Mouse (Mus musculus) midbrain, embryonic 13.5 days (tissue): ENCODE results near the gene Kdm1b. TPM values are rescaled to one million over a fixed set of nuclear protein-coding genes. Genes with fewer than 3 reads are reported as not detected.

Experiments used
- ATAC-seq: fragments of 200-750 bp; cut with Nextera tagmentation; 2 replicates; pipeline ENCODE4 v1.8.0; 2017; ENCODE audit warnings: mild to moderate bottlenecking, moderate TSS enrichment, moderate library complexity
- H3K27ac ChIP-seq: fragments of 300-500 bp; sonication (generic); 2 replicates; pipeline ENCODE4 v1.5.1; 2015; ENCODE audit warnings: inconsistent platforms, mild to moderate bottlenecking, moderate library complexity
- H3K27me3 ChIP-seq: fragments of 300-500 bp; sonication (generic); 2 replicates; pipeline ENCODE4 v1.6.1; 2015; ENCODE audit warnings: mild to moderate bottlenecking, inconsistent platforms
- H3K36me3 ChIP-seq: fragments of 300-500 bp; sonication (generic); 2 replicates; pipeline ENCODE4 v1.6.1; 2015; ENCODE audit warnings: mild to moderate bottlenecking, inconsistent platforms
- H3K4me1 ChIP-seq: fragments of 300-500 bp; sonication (generic); replicated peaks from 2 replicates; pipeline ENCODE4 v1.6.1; 2015; ENCODE audit warnings: inconsistent platforms
- H3K4me2 ChIP-seq: fragments of 300-500 bp; sonication (generic); replicated peaks from 2 replicates; pipeline ENCODE4 v1.6.1; 2015; ENCODE audit warnings: moderate library complexity, mild to moderate bottlenecking, inconsistent platforms
- H3K4me3 ChIP-seq: fragments of 300-500 bp; sonication (generic); replicated peaks from 2 replicates; pipeline ENCODE4 v1.5.1; 2015; ENCODE audit warnings: mild to moderate bottlenecking, inconsistent platforms
- H3K9ac ChIP-seq: fragments of 300-500 bp; sonication (generic); replicated peaks from 2 replicates; pipeline ENCODE4 v1.6.1; 2015; ENCODE audit warnings: mild to moderate bottlenecking, inconsistent platforms
- H3K9me3 ChIP-seq: fragments of 300-500 bp; sonication (generic); 2 replicates; pipeline ENCODE4 v1.6.1; 2016; ENCODE audit warnings: mild to moderate bottlenecking, inconsistent platforms
- WGBS: fragments of 180-500 bp; shearing (Covaris S2); methylation state at CpG from one replicate; pipeline ENCODE4 v1.1.7; 2015; 5-methylcytosine and 5-hydroxymethylcytosine counted together
- polyA plus RNA-seq: library from polyadenylated mRNA; unstranded; fragments of >200 nt; fragmentation: Nextera tagmentation; extraction: Ambion mirVana; gene quantifications from 2 replicates; pipeline ENCODE4 v1.2.1, GENCODE M21; 2015

Gene Kdm1b
- polyA plus RNA-seq, 1 experiment from 2014 or later: 22.3 TPM

- H3K4me2 ChIP-seq: no peak overlapping the region
- no peaks in the 10 kb centered on the region for H3K27me3 ChIP-seq
- no peaks in the 10 kb centered on the region for H3K4me1 ChIP-seq
- no peak overlapping the region for H3K27ac ChIP-seq
- no peak overlapping the region for H3K4me3 ChIP-seq
- H3K9ac ChIP-seq: no peak overlapping the region
- ATAC-seq: no peak
- no peaks in the 10 kb centered on the region for H3K9me3 ChIP-seq
- WGBS: 96% methylated on average over 10 of the region's 10 CpGs
- H3K36me3 ChIP-seq: peaks cover 84% of the 10 kb centered on the region
These were observed 23.2 kb downstream of the Kdm1b start for GRCm38 (mm10) chr13:47066516-47066915.

GRCm38 (mm10) chr13:47067001-47067400 is 23.7 kb downstream of the Kdm1b start:
- 93% methylated on average over 6 of the region's 6 CpGs for WGBS
- H3K9me3 ChIP-seq: no peaks in the 10 kb centered on the region
- H3K27me3 ChIP-seq: no peaks in the 10 kb centered on the region
- H3K4me1 ChIP-seq: no peaks in the 10 kb centered on the region
- no peak for ATAC-seq
- no peak overlapping the region for H3K4me2 ChIP-seq
- H3K4me3 ChIP-seq: no peak overlapping the region
- H3K27ac ChIP-seq: no peak overlapping the region
- H3K36me3 ChIP-seq: peaks cover 84% of the 10 kb centered on the region
- H3K9ac ChIP-seq: no peak overlapping the region

GRCm38 (mm10) chr13:47070329-47071080 is 27.2 kb downstream of the Kdm1b start:
- no peaks in the 10 kb centered on the region for H3K27me3 ChIP-seq
- no peak for ATAC-seq
- H3K4me3 ChIP-seq: no peak overlapping the region
- H3K36me3 ChIP-seq: peaks cover 89% of the 10 kb centered on the region
- no peak overlapping the region for H3K9ac ChIP-seq
- H3K9me3 ChIP-seq: no peaks in the 10 kb centered on the region
- WGBS: 90% methylated on average over 15 of the region's 15 CpGs
- H3K27ac ChIP-seq: no peak overlapping the region
- H3K4me2 ChIP-seq: no peak overlapping the region
- H3K4me1 ChIP-seq: no peaks in the 10 kb centered on the region

DNA sequence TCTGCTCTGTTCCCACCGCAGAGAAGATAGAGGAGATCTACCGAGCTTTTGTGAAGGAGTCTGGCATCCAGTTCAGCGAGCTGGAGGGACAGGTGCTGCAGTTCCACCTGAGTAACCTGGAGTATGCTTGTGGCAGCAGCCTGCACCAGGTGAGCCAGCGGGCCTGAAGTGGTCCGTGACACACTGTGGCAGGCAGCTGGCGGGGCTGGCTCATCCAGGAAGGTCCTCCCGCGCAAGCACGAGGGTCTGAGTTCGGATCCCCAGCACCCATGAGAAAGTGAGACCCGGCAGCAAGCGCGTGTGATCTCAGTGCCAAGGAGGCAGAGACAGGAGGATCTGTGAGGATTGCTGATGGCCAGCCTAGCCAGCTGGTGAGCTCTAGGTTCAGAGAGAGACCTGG is 28.6 kb downstream of the Kdm1b start:
- WGBS: 95% methylated on average over 13 of the region's 13 CpGs
- Histone ChIP-seq H3K36me3 (peaks cover 87% of the 10 kb centered on the region), H3K9me3 (no peaks in the 10 kb centered on the region), H3K27ac (no peak overlapping the region), H3K27me3 (no peaks in the 10 kb centered on the region), H3K4me3 (no peak overlapping the region), H3K4me2 (no peak overlapping the region), H3K9ac (no peak overlapping the region), H3K4me1 (no peaks in the 10 kb centered on the region)
- ATAC-seq: no peak

- no peak for ATAC-seq
- H3K27ac ChIP-seq: no peak overlapping the region
- H3K36me3 ChIP-seq: peaks cover 88% of the 10 kb centered on the region
These were observed 29.2 kb downstream of the Kdm1b start for GRCm38 (mm10) chr13:47072484-47072883.

DNA sequence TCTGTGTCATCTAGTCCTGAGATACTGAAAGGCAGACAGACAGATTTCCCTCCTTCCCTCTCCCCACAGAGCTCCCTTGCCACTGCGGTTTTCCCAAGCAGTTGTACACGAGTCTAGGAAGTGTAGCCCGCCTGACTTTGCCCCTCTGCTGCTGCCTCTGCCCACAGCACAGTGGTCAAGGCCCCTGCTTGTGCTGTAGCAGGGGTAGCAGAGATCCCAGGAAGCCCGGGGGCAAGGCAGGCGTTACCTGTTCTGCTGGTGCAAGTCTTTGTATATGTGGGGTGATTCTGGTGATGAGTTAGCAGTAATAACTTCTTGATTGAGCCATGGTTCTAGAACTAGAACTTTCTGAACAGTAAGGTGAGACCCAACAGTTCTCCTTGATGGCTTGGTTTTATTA is 32.9 kb downstream of the Kdm1b start:
- Histone ChIP-seq H3K4me1 (no peaks in the 10 kb centered on the region), H3K9me3 (0 out of 2 replicates have a peak, but pooled peaks cover 4% of the 10 kb centered on the region), H3K27ac (no peak overlapping the region), H3K4me2 (no peak overlapping the region), H3K36me3 (peaks cover 94% of the 10 kb centered on the region), H3K9ac (no peak overlapping the region), H3K27me3 (no peaks in the 10 kb centered on the region), H3K4me3 (no peak overlapping the region)
- no peak for ATAC-seq
- 85% methylated on average over 5 of the region's 5 CpGs for WGBS

More at GRCm38 (mm10) chr13:47072484-47072883, 29.2 kb downstream of the Kdm1b start:
- WGBS: 93% methylated on average over 5 of the region's 5 CpGs
- Histone ChIP-seq H3K27me3 (no peaks in the 10 kb centered on the region), H3K4me1 (no peaks in the 10 kb centered on the region), H3K4me2 (no peak overlapping the region), H3K9me3 (no peaks in the 10 kb centered on the region), H3K4me3 (no peak overlapping the region), H3K9ac (no peak overlapping the region)

DNA sequence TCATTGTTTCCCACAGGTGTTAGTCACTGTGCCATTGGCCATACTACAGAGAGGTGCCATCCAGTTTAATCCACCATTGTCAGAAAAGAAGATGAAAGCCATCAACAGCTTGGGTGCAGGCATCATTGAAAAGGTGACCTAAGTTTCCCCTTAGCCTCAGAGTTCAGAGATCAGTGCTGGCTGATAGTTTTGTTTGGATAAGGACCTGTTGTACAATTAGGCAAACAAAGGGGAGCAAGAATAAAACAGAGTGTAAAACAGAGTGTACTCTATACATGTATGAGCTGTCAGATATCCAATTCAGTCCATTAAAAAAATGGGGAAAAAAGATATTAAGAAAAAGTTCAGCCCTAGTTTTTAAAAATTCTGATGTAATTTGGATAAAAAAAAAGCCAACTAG is 34.1 kb downstream of the Kdm1b start:
- H3K36me3 ChIP-seq: peaks cover 95% of the 10 kb centered on the region
- H3K9me3 ChIP-seq: 0 out of 2 replicates have a peak, but pooled peaks cover 5% of the 10 kb centered on the region
- H3K27ac ChIP-seq: no peak overlapping the region
- ATAC-seq: no peak
- H3K4me3 ChIP-seq: no peak overlapping the region
- H3K4me1 ChIP-seq: no peaks in the 10 kb centered on the region
- H3K4me2 ChIP-seq: no peak overlapping the region
- no peaks in the 10 kb centered on the region for H3K27me3 ChIP-seq
- no peak overlapping the region for H3K9ac ChIP-seq

- no peak for ATAC-seq
- Histone ChIP-seq H3K9me3 (0 out of 2 replicates have a peak, but pooled peaks cover 5% of the 10 kb centered on the region), H3K4me3 (no peak overlapping the region), H3K4me2 (no peak overlapping the region), H3K27ac (no peak overlapping the region), H3K36me3 (peaks cover 90% of the 10 kb centered on the region), H3K4me1 (no peaks in the 10 kb centered on the region), H3K27me3 (no peaks in the 10 kb centered on the region), H3K9ac (no peak overlapping the region)
- 72% methylated on average over 5 of the region's 5 CpGs for WGBS
These were observed 35.5 kb downstream of the Kdm1b start for GRCm38 (mm10) chr13:47078799-47079198.

DNA sequence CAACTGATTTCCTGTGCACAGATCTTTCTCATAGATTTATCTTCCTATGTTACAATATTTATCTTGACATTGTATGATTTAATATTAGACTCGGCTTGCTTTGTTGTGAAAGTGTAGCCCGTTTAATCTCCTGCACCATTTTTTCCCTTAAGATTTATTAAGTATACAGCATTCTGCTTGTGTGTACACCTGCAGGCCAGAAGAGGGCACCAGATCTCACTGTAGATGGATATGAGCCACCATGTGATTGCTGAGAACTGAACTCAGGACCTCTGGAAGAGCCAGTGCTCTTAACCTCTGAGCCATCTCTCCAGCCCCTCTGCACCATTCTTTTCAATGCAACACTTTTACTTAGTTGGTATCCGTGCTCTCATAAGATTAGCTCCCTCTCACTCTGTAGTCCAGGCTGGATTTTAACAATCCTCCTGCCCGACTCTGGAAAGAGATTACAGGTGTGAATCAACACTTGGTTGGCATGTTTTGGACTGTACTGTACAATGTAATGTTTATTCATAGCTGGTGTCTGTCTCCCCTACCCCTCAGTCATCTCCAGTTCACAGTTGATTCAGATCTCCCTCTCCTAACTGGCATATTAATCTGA is 37.7 kb downstream of the Kdm1b start:
- Histone ChIP-seq H3K4me2 (no peak overlapping the region), H3K27me3 (no peaks in the 10 kb centered on the region), H3K9ac (no peak overlapping the region), H3K36me3 (peaks cover 77% of the 10 kb centered on the region), H3K4me3 (no peak overlapping the region), H3K9me3 (0 out of 2 replicates have a peak, but pooled peaks cover 5% of the 10 kb centered on the region), H3K4me1 (no peaks in the 10 kb centered on the region), H3K27ac (no peak overlapping the region)
- 89% methylated on average over 4 of the region's 4 CpGs for WGBS
- ATAC-seq: no peak

DNA sequence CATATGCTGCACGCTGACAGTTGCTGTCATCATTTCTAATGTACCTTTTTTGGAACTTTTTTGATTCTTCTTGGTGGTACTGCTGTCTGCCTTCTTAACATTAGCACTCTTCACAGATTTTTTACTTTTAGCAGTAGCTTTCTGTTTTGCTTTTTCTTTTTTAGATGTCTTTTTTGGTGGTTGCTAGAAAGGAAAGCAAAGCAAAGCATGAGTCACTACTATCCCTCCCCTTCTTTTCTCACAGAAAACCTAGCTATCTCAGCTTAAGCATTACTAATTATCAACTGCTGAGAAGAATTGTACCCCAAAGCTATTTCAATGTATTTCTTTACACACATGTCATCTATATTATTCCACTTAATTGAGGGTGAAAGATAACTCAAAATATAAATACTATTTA is 45.1 kb downstream of the Kdm1b start:
- Histone ChIP-seq H3K27me3 (no peaks in the 10 kb centered on the region), H3K9me3 (no peaks in the 10 kb centered on the region), H3K9ac (no peak overlapping the region), H3K4me3 (no peak overlapping the region), H3K4me1 (no peaks in the 10 kb centered on the region), H3K36me3 (peaks cover 41% of the 10 kb centered on the region), H3K27ac (no peak overlapping the region), H3K4me2 (no peak overlapping the region)
- ATAC-seq: no peak
- 98% methylated on average over 1 of the region's 1 CpGs for WGBS

- no peaks in the 10 kb centered on the region for H3K9me3 ChIP-seq
- no peaks in the 10 kb centered on the region for H3K27me3 ChIP-seq
- H3K36me3 ChIP-seq: peaks cover 48% of the 10 kb centered on the region
- H3K27ac ChIP-seq: no peak overlapping the region
- no peak for ATAC-seq
- H3K9ac ChIP-seq: no peak overlapping the region
- H3K4me1 ChIP-seq: no peaks in the 10 kb centered on the region
- WGBS: 95% methylated on average over 2 of the region's 2 CpGs
- no peak overlapping the region for H3K4me3 ChIP-seq
- H3K4me2 ChIP-seq: no peak overlapping the region
These were observed 46.0 kb downstream of the Kdm1b start for GRCm38 (mm10) chr13:47089271-47089670.

DNA sequence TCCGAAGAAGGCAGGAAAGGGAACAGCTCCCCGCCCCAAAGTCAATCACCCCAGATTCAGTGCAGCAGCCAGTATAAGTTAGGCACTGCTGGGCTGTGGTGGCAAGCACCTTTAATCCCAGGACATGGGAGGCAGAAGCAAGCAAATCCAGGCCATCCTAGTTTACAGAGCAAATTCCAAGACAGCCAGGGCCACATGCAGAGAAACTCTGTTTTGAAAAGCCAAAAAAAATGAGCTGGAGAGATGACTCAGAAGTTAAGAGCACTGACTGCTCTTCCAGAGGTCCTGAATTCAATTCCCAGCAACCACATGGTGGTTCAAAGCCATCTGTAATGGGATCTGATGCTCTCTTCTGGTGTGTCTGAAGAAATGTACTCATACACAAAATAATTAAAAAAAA is 50.5 kb downstream of the Kdm1b start:
- Histone ChIP-seq H3K36me3 (peaks cover 49% of the 10 kb centered on the region), H3K27me3 (no peaks in the 10 kb centered on the region), H3K4me3 (no peak overlapping the region), H3K4me1 (no peaks in the 10 kb centered on the region), H3K9me3 (no peaks in the 10 kb centered on the region), H3K9ac (no peak overlapping the region), H3K27ac (no peak overlapping the region), H3K4me2 (no peak overlapping the region)
- 96% methylated on average over 2 of the region's 2 CpGs for WGBS
- no peak for ATAC-seq
